Mouse (Mus musculus): ENCODE data around the gene Ppm1n.

DNA sequence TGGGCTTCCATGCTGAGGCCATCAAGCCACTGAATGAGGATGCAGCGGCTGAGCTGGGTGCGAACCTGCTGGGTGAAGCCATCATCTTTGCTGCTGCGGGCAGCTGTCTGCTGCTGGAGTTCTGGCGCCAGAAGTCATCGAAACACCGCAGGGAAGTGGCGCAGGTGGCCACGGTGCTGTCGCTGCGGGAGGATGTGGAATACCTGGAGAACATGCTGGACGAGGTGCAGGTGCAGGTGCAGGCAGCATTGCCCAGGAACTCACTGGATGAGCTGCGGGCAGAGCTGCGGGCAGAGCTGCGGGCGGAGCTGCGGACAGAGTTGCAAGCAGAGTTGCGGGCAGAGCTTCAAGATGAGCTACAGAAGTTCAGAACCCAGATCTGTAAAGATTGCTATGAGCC is 24.5 kb downstream of the Ppm1n start:
- TF ChIP-seq CTCF (IDR thresholded peaks at IDR 0.05; ENCODE audit: low read depth) (no peak), EP300 (IDR thresholded peaks at IDR 0.05; ENCODE audit: low read depth) (no peak)
